8 mouse cellular contexts compared by ENCODE assay signal in the genomic region with DNA sequence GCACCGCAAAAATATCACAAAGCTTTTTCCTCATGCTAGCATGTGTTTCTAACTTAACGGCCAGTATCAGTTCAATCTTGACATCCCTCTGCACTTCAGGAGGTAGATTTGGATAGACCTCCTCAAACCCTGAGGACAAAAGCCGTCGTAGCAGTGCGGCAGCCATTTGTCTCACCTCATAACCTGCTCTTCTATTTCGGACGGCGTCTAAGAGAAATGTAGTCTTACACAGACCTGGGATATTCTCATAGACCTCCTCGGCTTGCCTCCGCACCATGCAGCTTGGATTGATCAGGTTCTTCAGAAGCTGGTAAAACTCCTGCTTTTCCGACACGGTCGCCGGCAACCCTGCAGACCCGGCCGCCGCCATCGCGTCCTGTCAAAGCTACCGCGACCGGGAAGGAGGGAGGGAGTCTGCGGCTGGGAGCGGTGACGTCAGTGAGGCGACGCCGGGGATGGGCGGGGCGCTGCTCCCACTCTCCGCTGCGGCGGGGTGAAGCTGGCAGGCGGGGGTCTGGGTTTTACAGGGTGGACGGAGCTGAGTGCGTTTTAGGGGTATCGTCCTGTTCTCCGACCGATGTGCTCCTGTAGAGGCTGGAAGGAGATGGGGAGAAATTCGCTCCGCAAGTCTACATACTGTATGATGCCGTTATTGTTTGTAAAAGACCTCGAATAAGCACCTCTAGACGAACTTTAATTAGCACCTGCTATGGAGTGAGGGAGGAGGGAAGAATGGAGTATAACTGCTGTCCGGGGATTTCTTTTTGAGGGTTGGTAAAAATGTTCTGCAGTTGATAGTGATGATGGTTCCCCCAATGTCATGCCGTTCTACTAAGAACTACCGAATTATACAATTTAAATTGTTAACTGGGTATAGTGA. TPM values are rescaled to one million over a fixed set of nuclear protein-coding genes. Genes with fewer than 3 reads are reported as not detected.
DNase-seq lines count a peak whose midpoint lies in the region; ATAC-seq and TF ChIP-seq lines count a peak whose summit lies in the region.

Gene Ranbp6, minus strand, starts transcription at position 394 of the 880 bp plus-strand sequence.

- intact Hi-C loops in heart, postnatal 10 days (cut with DNase I): loop anchor here (5.0 to 10.0 kb wide), 3 partner anchors 76 to 288 kb away; partner anchors contain the start of genes Ric1 and Uhrf2

- H3K9ac ChIP-seq in forebrain, embryonic 13.5 days: peak within 1 kb of the TSS; percentile 79
- H3K9ac ChIP-seq in liver, postnatal 0 days (replicated peaks): peak within 1 kb of the TSS; percentile 69
- peak within 1 kb of the TSS; percentile 83 for H3K9ac ChIP-seq in neural tube, embryonic 13.5 days

- peak; percentile 93 for ATAC-seq in cerebellum, adult (ENCODE audit: insufficient number of reproducible peaks, low FRiP score, low TSS enrichment)
- ATAC-seq in forebrain, embryonic 13.5 days: peak; percentile 97
- ATAC-seq in liver, postnatal 0 days: peak; percentile 99
- ATAC-seq in neural tube, embryonic 13.5 days (ENCODE audit: low read depth): peak; percentile 97

- peak within 1 kb of the TSS; percentile 52; the same call in 1 of the 2 replicates for H3K27ac ChIP-seq in forebrain, embryonic 13.5 days
- 0 out of 2 replicates have a peak within 1 kb of the TSS, but pooled peaks have one; percentile 53 for H3K27ac ChIP-seq in liver, postnatal 0 days (ENCODE audit: low read depth)
- peak within 1 kb of the TSS; percentile 74 for H3K27ac ChIP-seq in neural tube, embryonic 13.5 days (replicated peaks)

- peak within 1 kb of the TSS; percentile 75 for H3K4me2 ChIP-seq in forebrain, embryonic 13.5 days
- H3K4me2 ChIP-seq in liver, postnatal 0 days (ENCODE audit: low read depth, low read length): peak within 1 kb of the TSS; percentile 84
- peak within 1 kb of the TSS; percentile 88 for H3K4me2 ChIP-seq in neural tube, embryonic 13.5 days

- H3K9me3 ChIP-seq in forebrain, embryonic 13.5 days (replicated peaks): no peaks in the 10 kb centered on the region
- H3K9me3 ChIP-seq in liver, postnatal 0 days (ENCODE audit: low read length): no peaks in the 10 kb centered on the region
- no peaks in the 10 kb centered on the region for H3K9me3 ChIP-seq in neural tube, embryonic 13.5 days

- no peak for TF ChIP-seq CTCF in liver, postnatal 0 days (IDR thresholded peaks at IDR 0.05; ENCODE audit: low read depth)

- peak; percentile 76 for DNase-seq in ES-CJ7 (ENCODE audit: low read depth, low spot score)
- peak; percentile 94 for DNase-seq in heart, postnatal 10 days
- DNase-seq in layer of hippocampus, adult 11-12 months (ENCODE audit: low spot score): peak; percentile 90
- peak; percentile 93 for DNase-seq in liver, postnatal 0 days
- DNase-seq in telencephalon, adult 2 months (ENCODE audit: low read depth, low spot score): peak; percentile 72

- TF ChIP-seq EP300 in liver, postnatal 0 days (IDR thresholded peaks at IDR 0.05; ENCODE audit: low read depth): no peak

- H3K36me3 ChIP-seq in forebrain, embryonic 13.5 days (ENCODE audit: poor library complexity, severe bottlenecking): peaks cover 30% of the 10 kb centered on the region
- H3K36me3 ChIP-seq in liver, postnatal 0 days (replicated peaks; ENCODE audit: insufficient read depth, low read length): peaks cover 10% of the 10 kb centered on the region; the same call in 1 of the 2 replicates
- H3K36me3 ChIP-seq in neural tube, embryonic 13.5 days: peaks cover 26% of the 10 kb centered on the region

- peaks cover 39% of the 10 kb centered on the region for H3K4me1 ChIP-seq in forebrain, embryonic 13.5 days
- peaks cover 11% of the 10 kb centered on the region for H3K4me1 ChIP-seq in liver, postnatal 0 days (ENCODE audit: insufficient read depth)
- peaks cover 45% of the 10 kb centered on the region for H3K4me1 ChIP-seq in neural tube, embryonic 13.5 days (replicated peaks)

- no peaks in the 10 kb centered on the region for H3K27me3 ChIP-seq in forebrain, embryonic 13.5 days
- no peaks in the 10 kb centered on the region for H3K27me3 ChIP-seq in liver, postnatal 0 days (ENCODE audit: insufficient read depth, low read length)
- H3K27me3 ChIP-seq in neural tube, embryonic 13.5 days: 0 out of 2 replicates have a peak, but pooled peaks cover 3% of the 10 kb centered on the region

- H3K4me3 ChIP-seq in forebrain, embryonic 13.5 days: peak within 1 kb of the TSS; percentile 79
- H3K4me3 ChIP-seq in liver, postnatal 0 days (ENCODE audit: low read depth, low read length): peak within 1 kb of the TSS; percentile 80
- H3K4me3 ChIP-seq in neural tube, embryonic 13.5 days: peak within 1 kb of the TSS; percentile 89

- WGBS in forebrain, embryonic 13.5 days: 1% methylated on average over 47 of the region's 47 CpGs
- WGBS in liver, postnatal 0 days (ENCODE audit: insufficient replicate concordance): 2% methylated on average over 47 of the region's 47 CpGs
- WGBS in neural tube, embryonic 13.5 days: 1% methylated on average over 47 of the region's 47 CpGs

RNA-seq across cellular contexts. Expression of gene Ranbp6, which starts in this region (rescaled TPM):
- polyA plus RNA-seq in forebrain, embryonic 13.5 days (2015; fragmentation: Nextera tagmentation; extraction: Ambion mirVana): 35.8 and 37.0 TPM in 2 replicates
- total RNA-seq in heart, postnatal 10 days (2021): 10 to 100 TPM; 13.2 to 15.5 TPM
- 3.8 and 3.9 TPM in 2 replicates for polyA plus RNA-seq in liver, postnatal 0 days (2015; fragmentation: Nextera tagmentation; extraction: Ambion mirVana)
- polyA plus RNA-seq in neural tube, embryonic 13.5 days (2015; fragmentation: Nextera tagmentation; extraction: Ambion mirVana): 42.4 and 45.2 TPM in 2 replicates

Comparison
In these comparisons a context has a peak if more than half of its experiments do, and no peak if none do; other contexts are left out.
1. Peak in every context shown above with its lines: DNase-seq, ATAC-seq, H3K4me3 ChIP-seq and H3K27ac ChIP-seq.